Mouse (Mus musculus): Measurements from ENCODE around the gene Timeless. TPM values are rescaled to one million over a fixed set of nuclear protein-coding genes. Genes with fewer than 3 reads are reported as not detected.
"Not testable (repeated sequence)": the region's sequence is repeated elsewhere in the genome, so short reads cannot be mapped to it uniquely, and the experiment has no call there.

Timeless gene
- polyA plus RNA-seq, 1 experiment from 2014 or later = 9.6 TPM

DNA sequence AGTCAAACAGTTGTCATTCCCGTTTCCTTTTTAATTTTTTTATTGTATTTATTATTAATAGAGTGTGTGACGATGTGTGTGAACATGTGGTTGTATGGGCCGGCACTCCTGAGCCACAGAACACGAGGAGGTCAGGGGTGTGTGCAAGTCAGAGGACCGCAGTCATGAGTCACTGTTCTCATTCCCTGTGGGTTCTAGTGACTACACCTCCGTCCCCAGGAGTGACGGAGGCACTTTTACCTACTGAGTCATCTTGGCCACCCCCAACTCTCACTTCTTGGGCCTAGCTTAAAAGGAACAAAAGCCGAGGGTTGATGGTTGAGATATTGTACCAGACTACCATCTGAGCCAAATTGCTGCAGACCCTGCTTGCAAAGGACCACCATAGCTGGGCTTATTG lies 24.5 kb downstream of the Timeless start:
- Histone ChIP-seq H3K4me3 (ENCODE audit: inconsistent target) (no peak overlapping the region), H3K36me3 (ENCODE audit: inconsistent target) (peaks cover 9% of the 10 kb centered on the region; the same call in 1 of the 2 replicates), H3K79me2 (ENCODE audit: inconsistent target) (no peaks in the 10 kb centered on the region), H3K27ac (no peak overlapping the region)
- WGBS (ENCODE audit: missing documents) = 87% methylated on average over 8 of the region's 8 CpGs

DNA sequence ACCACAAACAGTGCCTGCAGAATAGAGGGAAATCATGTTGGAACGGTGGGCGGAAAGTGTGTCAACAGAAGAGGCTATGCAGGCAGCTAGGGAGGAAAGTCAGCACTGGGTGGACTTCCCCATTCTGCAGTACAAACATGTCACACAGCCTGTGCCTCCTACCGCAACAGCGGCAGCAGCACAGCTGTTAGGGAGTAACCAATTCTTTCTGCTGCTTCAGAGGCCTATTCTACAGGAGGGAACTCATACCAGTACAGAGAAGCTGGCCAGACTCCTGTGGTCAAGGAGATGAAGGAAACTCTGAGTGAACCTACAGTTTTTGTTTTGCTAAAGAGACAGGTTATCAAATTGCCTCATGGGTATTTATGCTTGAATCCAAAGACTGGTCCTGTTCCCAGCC lies 27.1 kb downstream of the Timeless start:
- Histone ChIP-seq H3K79me2 (ENCODE audit: inconsistent target) (no peaks in the 10 kb centered on the region), H3K4me3 (ENCODE audit: inconsistent target) (no peak overlapping the region), H3K27ac (peak overlapping the region; percentile 61), H3K36me3 (ENCODE audit: inconsistent target) (no peaks in the 10 kb centered on the region)
- 2% methylated on average over 4 of the region's 4 CpGs for WGBS (ENCODE audit: missing documents)

DNA sequence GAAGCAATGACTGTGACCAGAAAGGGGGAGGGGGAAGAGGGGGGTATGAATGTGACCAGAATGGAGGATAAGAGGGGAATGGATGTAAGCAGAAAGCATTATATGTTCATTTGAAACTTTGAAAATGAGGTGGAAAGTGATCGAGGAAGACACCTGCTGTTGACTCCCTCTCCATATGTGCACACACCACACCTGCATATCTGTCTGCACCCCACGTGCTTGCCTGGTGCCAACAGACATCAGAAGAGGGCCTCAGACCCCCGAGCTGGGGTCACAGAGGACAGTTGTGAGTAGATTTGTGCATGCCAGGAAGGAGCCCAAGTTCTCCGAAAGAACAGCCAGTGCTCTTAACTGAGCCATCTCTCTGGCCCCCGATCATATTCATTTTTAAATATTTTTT lies 28.1 kb downstream of the Timeless start:
- no peak overlapping the region for H3K27ac ChIP-seq
- WGBS (ENCODE audit: missing documents) = 85% methylated on average over 5 of the region's 5 CpGs
- H3K36me3 ChIP-seq (ENCODE audit: inconsistent target) = no peaks in the 10 kb centered on the region
- no peaks in the 10 kb centered on the region for H3K79me2 ChIP-seq (ENCODE audit: inconsistent target)
- H3K4me3 ChIP-seq (ENCODE audit: inconsistent target) = no peak overlapping the region

DNA sequence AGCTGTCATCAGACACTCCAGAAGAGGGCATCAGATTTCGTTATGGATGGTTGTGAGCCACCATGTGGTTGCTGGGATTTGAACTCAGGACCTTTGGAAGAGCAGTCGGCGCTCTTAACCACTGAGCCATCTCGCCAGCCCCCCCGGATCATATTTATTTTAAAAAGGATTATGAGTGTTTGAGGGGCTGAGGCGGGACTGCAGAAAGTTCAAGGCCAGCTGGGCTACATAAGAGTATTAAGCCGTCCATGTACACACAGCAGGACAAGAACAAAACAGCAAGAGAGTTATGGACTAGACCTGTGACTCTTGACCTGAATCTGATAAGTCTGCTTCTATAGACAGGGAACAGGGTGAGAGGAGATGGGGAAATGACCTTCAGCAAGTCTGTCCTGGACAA lies 28.5 kb downstream of the Timeless start:
- not testable (repeated sequence) for H3K36me3 ChIP-seq (ENCODE audit: inconsistent target); H3K79me2 ChIP-seq (ENCODE audit: inconsistent target); H3K4me3 ChIP-seq (ENCODE audit: inconsistent target); H3K27ac ChIP-seq
- WGBS (ENCODE audit: missing documents) = 98% methylated on average over 6 of the region's 7 CpGs

DNA sequence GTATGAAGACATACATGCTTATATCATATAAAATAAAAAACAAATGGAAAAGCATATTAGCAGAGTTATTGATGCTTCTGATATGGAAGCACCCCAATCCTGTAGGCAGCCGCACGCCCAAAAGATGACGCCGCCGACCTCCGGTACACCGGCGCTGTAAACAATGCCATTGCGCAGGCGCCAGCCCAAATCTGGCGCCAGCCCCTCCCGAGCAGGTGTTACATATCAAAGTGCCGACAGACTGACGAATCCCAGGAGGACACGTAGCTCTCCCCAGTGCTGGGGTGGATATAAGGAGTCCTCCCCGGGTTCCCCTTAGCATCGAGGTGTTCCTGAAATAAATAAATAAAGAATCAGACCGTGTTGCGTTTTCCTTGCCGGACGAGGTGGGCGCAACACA lies 30.4 kb downstream of the Timeless start:
- H3K27ac ChIP-seq = no peak overlapping the region
- 95% methylated on average over 22 of the region's 22 CpGs for WGBS (ENCODE audit: missing documents)
- no peaks in the 10 kb centered on the region for H3K79me2 ChIP-seq (ENCODE audit: inconsistent target)
- no peak overlapping the region for H3K4me3 ChIP-seq (ENCODE audit: inconsistent target)
- H3K36me3 ChIP-seq (ENCODE audit: inconsistent target) = no peaks in the 10 kb centered on the region

DNA sequence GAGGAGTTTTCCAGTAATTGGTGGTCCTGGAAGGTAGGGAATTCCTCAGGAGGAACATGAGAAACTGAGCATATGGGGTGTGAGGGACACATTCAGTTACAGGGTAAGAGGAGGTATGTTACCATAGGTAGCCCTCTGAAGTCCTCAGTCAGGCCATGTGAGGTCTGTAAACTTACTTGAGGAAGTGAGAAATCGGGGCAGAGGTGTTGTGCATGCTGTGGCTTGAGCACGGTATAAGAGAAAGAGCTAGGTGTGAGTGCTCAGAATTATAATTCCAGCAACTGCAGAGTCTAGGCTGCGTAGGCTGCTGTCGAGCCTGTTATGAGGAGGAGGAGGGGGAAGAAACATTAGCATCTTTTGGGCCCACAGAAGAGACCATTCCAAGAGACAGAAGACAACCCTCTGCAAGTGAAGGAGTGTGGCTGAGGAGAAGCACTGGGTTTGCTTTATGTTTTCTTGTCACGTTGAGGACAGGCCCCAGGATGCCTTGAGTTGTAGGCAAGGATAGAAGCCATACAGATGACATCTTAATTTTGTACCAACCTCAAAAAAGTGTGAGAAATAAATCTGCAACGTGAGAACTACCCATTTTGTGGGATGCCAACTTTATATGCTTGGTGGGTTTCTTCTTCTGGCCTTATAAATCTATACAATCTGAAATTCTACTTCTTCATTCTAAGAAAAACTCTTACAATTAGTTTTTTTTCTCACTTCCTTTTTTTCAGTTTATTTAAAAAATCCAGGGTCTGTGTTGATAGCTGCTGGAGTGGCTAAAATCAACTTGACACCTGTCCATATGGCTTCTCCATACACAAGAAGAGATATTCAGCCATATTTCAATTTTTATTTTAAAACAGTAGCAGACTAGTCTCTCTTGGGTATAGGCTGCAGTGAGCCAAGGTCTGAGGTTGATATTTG lies 31.8 kb downstream of the Timeless start:
- Histone ChIP-seq H3K27ac (no peak overlapping the region), H3K79me2 (ENCODE audit: inconsistent target) (no peaks in the 10 kb centered on the region), H3K36me3 (ENCODE audit: inconsistent target) (no peaks in the 10 kb centered on the region), H3K4me3 (ENCODE audit: inconsistent target) (no peak overlapping the region)
- WGBS (ENCODE audit: missing documents) = 48% methylated on average over 6 of the region's 6 CpGs

DNA sequence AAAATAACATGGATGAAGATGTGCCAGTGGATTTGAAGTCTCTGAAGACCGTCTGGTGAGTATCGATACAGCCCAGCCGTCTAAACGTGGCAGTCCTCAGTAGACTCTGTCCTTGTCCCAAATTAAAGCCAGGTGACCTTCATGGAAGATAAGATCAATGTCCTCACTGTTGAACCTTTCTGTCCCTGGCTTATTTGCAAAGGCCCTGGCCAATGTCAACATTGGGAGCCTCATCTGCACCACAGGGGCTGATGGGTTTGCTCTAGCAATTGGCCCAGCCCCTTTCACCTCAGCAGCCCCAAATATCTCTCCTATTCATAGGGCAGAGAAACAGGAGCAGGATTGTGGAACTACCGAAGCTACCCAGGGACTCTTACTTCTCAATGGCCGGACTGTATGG lies 36.5 kb downstream of the Timeless start, which contains the start of gene Apof:
Apof (plus strand) TSS at position 301 of the 400 bp plus-strand sequence.
- peaks cover 31% of the 10 kb centered on the region for H3K79me2 ChIP-seq (ENCODE audit: inconsistent target)
- 100% methylated on average over 5 of the region's 6 CpGs for WGBS (ENCODE audit: missing documents)
- no peak within 1 kb of the TSS for H3K4me3 ChIP-seq (ENCODE audit: inconsistent target)
- H3K36me3 ChIP-seq (ENCODE audit: inconsistent target) = peaks cover 5% of the 10 kb centered on the region; the same call in 1 of the 2 replicates
- H3K27ac ChIP-seq = no peak within 1 kb of the TSS; the same call in 1 of the 2 replicates

DNA sequence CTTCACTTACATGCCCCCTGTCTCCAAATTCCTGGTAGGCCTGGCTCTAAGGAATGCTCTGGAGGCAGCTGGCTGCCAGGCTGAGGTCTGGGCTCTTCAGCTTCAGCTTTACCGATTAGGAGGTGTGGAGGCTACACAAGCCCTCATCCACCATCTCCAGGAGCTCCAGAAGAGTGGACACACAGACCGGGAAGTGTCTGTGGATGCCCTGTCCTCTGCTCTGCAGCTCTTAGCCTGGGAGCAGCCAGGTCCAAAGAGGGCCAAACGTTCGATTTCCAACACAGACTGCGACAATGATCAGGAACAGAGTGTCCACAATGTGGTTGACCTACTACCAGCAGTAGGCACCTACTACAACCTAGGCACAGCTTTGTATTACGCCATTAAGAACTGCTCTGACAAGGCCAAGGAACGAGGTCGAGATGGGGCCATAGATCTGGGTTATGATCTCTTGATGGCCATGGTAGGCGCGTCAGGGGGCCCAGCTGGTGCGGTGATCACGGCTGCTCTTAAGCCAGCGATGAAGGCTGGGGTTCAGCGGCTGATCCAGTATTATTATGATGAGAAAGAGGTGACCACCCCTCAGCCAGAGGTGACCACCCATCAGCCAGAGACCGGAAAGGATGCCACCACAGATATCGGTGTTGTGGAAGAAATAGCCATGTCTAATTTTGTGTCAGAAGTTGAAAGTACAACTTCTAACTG lies 37.5 kb downstream of the Timeless start:
- 98% methylated on average over 15 of the region's 16 CpGs for WGBS (ENCODE audit: missing documents)
- Histone ChIP-seq H3K4me3 (ENCODE audit: inconsistent target) (peak overlapping the region; percentile 95), H3K36me3 (ENCODE audit: inconsistent target) (peaks cover 14% of the 10 kb centered on the region; the same call in 1 of the 2 replicates), H3K79me2 (ENCODE audit: inconsistent target) (peaks cover 41% of the 10 kb centered on the region), H3K27ac (peak overlapping the region; percentile 86)

DNA sequence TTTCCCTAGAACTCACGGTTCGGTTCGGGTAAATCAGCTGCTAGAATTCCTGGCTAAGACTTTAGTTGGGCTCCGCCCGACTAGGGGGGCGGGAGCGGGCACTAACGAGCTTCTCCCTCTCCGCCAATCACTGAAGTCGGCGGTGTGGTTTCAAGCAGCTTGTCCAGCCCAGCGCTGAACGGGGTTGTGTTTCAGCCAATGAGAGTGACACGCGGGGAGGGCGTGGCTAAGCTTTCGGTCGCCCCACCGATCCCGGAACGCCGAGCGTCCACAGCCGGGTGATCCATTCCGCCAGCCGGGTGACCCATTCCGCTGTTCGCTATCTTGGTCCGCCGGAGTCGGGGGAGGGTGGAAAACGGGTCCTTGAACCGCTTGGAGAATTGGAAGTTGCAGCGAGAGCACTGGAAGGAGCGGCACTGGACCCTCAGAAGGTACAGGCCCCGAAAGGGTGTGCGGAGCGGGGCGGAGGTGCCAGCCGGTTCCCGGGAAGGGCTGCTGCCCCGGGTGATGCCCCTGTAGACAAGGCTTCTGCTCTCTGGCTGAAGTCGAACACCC lies 38.5 kb downstream of the Timeless start, which contains the start of gene Stat2:
Stat2 (plus strand) TSS at position 273 of the 555 bp plus-strand sequence.
- Histone ChIP-seq H3K79me2 (ENCODE audit: inconsistent target) (peaks cover 51% of the 10 kb centered on the region), H3K27ac (peak within 1 kb of the TSS; percentile 86), H3K4me3 (ENCODE audit: inconsistent target) (peak within 1 kb of the TSS; percentile 95), H3K36me3 (ENCODE audit: inconsistent target) (peaks cover 22% of the 10 kb centered on the region; the same call in 1 of the 2 replicates)
- WGBS (ENCODE audit: missing documents) = under 1% methylated on average over 36 of the region's 43 CpGs

DNA sequence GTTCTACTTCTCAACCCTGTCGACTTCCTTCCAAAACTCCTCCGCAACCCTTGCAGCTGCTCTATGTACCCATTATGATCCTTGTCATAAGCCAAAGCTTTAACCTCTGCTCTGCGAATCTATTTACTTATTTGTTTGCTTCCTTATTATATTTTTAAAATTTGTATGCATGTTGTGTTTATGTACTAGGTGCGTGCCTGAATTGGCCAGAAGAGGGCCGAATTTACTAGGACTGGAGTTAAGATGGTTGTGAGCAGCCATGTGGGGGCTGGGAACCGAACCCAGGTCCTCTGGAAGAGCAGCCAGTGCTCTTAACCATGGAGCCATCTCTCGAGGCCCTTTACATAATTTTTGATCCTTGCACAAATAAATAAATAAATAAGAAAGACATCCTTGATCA lies 39.0 kb downstream of the Timeless start:
- Histone ChIP-seq H3K4me3 (ENCODE audit: inconsistent target) (peak overlapping the region; percentile 95), H3K79me2 (ENCODE audit: inconsistent target) (peaks cover 56% of the 10 kb centered on the region), H3K36me3 (ENCODE audit: inconsistent target) (peaks cover 25% of the 10 kb centered on the region; the same call in 1 of the 2 replicates), H3K27ac (peak overlapping the region; percentile 86)
- 40% methylated on average over 7 of the region's 7 CpGs for WGBS (ENCODE audit: missing documents)

DNA sequence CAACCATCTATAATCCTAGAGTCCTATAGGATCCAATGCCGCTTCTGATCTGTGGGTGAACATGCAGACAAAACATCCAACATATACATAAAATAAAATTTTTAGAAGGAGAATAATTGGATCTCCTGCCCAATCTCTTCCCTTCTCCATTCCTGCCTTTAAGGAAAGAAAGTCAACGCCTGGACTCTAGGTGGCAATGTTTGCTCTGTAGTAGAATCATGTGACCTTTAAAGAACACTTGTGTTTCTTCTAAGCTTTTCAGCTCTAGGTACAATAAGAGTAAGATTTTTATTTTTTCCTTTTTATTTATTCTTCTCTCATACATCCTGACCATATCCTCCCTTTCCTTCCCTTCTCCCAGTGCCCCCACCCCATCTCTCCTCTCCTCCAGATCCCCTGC lies 40.0 kb downstream of the Timeless start:
- Histone ChIP-seq H3K4me3 (ENCODE audit: inconsistent target) (peak overlapping the region; percentile 95), H3K79me2 (ENCODE audit: inconsistent target) (peaks cover 66% of the 10 kb centered on the region), H3K36me3 (ENCODE audit: inconsistent target) (peaks cover 35% of the 10 kb centered on the region), H3K27ac (peak overlapping the region; percentile 25; the same call in 1 of the 2 replicates)
- 56% methylated on average over 2 of the region's 2 CpGs for WGBS (ENCODE audit: missing documents)

DNA sequence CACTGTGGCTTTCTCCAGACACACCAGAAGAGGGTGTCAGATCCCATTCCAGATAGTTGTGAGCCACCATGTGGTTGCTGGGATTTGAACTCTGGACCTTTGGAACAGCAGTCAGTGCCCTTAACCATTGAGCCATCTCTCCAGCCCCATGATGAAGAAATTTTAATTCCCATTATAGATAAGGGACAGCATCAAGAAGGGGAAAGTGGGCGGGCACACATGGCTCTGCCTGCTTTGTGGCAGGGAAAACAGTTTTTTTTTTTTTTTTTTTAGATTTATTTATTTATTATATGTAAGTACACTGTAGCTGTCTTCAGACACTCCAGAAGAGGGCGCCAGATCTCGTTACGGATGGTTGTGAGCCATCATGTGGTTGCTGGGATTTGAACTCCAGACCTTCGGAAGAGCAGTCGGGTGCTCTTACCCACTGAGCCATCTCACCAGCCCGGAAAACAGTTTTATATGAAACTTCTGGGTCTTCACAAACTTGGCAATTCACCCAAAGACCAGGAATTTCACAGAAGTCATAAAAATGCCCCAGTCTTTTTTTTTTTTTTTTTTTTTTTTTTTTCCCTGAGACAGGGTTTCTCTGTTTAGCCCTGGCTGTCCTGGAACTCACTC lies 41.1 kb downstream of the Timeless start:
- H3K4me3 ChIP-seq (ENCODE audit: inconsistent target) = peak overlapping the region; percentile 95; the same call in 1 of the 2 replicates
- 95% methylated on average over 4 of the region's 7 CpGs for WGBS (ENCODE audit: missing documents)
- H3K36me3 ChIP-seq (ENCODE audit: inconsistent target) = peaks cover 46% of the 10 kb centered on the region
- H3K79me2 ChIP-seq (ENCODE audit: inconsistent target) = peaks cover 76% of the 10 kb centered on the region
- not testable (repeated sequence) for H3K27ac ChIP-seq

DNA sequence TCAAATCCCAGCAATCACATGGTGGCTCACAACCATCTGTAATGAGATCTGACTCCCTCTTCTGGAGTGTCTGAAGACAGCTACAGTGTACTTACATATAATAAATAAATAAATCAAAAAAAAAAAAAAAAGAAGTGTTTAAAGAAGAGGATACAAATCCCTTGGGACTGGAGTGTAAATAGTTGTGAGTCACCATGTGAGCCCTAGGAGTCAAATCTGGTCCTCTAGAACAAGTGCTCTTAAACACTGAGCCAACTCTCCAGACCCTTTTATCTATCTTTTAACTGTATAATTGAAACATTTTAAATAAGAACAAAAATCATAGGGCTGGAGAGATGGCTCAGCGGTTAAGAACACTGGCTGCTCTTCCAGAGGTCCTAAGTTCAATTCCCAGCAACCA lies 43.5 kb downstream of the Timeless start:
- WGBS (ENCODE audit: missing documents) = 91% methylated on average over 1 of the region's 1 CpGs
- H3K4me3 ChIP-seq (ENCODE audit: inconsistent target); H3K27ac ChIP-seq: not testable (repeated sequence)
- Histone ChIP-seq H3K36me3 (ENCODE audit: inconsistent target) (peaks cover 69% of the 10 kb centered on the region), H3K79me2 (ENCODE audit: inconsistent target) (peaks cover 100% of the 10 kb centered on the region)

DNA sequence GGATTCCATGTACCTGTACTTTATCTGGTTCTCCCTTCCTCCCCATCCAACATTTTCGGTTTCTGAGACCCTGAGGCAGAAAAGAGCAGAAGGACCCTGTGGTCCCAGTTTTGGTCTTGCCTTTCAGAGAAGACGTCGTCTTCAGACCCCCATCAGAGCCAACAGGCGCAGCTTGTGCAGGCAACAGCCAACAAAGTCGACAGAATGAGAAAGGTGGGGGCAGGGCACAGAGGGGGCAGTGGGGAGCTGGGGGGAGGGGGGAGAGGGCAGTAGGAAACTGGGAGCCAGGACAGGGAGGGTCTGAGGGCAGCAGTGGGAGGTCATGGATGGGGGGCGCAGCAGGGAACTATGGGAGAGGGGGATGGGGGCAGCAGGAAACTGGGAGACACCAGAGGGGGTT lies 46.3 kb downstream of the Timeless start:
- WGBS (ENCODE audit: missing documents) = 90% methylated on average over 6 of the region's 6 CpGs
- Histone ChIP-seq H3K36me3 (ENCODE audit: inconsistent target) (peaks cover 93% of the 10 kb centered on the region), H3K79me2 (ENCODE audit: inconsistent target) (peaks cover 100% of the 10 kb centered on the region), H3K4me3 (ENCODE audit: inconsistent target) (no peak overlapping the region), H3K27ac (no peak overlapping the region)

Data from macrophage (primary cell).